Mouse (Mus musculus) gastrocnemius, adult 8-10 months (tissue): ENCODE results near the gene Wbp4. TPM values are rescaled to one million over a fixed set of nuclear protein-coding genes. Genes with fewer than 3 reads are reported as not detected.
"Not testable (repeated sequence)": the region's sequence is repeated elsewhere in the genome, so short reads cannot be mapped to it uniquely, and the experiment has no call there.

Experiments
- DNase-seq, 2 experiments: peaks; one replicate each; pipeline ENCODE4 v3.0.0; 2022; ENCODE audit warnings: low spot score in 2 of 2
- total RNA-seq, 4 experiments: library from RNA; stranded (reverse); gene quantifications; 2 replicates each; pipeline ENCODE4 v1.2.4; 2022

The Wbp4 gene
- total RNA-seq, 4 experiments from 2014 or later, result 18.1 to 23.2 (median 20.3) TPM

DNA sequence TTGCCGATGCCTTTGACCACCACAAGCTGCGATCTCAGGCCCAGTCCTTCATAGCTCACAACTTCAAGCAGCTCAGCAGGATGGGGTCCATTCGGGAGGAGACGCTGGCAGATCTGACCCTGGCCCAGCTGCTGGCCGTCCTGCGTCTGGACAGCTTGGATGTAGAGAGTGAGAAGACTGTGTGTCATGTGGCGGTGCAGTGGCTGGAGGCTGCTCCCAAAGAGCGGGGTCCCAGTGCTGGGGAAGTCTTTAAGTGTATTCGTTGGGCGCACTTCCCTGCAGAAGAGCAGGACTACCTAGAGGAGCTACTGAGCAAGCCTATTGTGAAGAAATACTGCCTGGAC is 28.8 kb downstream of the Wbp4 start:
- not testable (repeated sequence) for DNase-seq

DNA sequence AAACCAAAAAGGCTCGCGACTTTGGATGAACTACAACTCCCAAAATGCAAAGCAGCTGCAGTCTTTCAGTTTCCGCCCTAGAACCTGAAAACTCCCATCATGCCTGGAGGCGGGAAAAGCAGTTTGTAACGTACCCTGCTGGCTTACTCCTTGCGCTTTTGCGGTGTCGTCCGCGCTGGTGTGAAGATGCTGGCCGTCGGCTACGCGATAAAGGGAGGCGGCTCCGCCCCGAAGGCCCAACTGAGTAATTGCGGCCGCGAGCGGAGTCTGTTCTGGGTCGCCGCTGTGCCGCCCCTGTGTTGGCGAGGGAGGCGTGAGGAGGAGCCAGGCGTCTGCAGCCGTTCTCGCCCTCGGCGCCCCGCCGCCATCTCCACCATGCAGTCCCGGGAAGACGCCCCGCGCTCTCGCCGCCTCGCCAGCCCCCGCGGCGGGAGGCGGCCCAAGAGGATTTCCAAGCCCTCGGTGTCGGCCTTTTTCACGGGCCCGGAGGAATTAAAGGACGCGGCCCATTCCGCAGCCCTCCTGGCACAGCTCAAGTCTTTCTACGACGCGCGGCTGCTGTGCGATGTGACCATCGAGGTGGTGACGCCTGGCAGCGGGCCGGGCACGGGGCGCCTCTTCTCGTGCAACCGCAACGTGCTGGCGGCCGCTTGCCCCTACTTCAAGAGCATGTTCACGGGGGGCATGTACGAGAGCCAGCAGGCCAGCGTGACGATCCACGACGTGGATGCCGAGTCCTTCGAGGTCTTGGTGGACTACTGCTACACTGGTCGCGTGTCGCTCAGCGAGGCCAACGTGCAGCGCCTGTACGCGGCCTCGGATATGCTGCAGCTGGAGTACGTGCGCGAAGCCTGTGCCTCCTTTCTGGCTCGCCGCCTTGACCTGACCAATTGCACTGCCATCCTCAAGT is 29.4 kb downstream of the Wbp4 start, which contains the start of gene Kbtbd6:
Gene Kbtbd6 (plus strand): TSS at position 155 of the 910 bp plus-strand sequence.
- DNase-seq, result peak; percentile 45 to 49

DNA sequence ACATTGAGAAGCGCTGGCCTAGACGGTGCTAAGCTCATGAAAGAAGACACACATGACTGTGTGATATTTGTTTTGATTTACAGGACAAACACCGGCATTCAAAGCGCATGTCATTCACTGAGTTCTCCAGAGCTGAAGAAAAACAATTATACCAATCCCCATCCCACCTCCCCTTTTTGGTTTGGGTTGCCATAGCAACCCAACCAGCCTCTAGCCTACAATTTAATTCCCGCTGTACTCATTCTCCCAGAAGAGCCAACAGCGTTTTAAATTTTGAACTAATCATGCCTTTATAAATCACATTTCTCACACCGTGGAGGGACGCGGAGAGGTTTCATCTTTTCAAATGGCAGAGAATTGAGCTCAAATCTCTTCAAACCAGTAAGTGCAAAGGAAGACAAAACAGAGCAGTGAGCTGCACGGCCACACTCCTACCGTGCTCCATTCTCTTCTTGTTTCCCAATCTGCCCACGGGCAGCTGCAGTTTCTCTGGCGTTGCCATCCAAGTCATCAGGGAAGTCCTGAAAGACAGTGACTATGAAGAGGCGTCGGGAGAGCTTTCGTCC is 36.2 kb downstream of the Wbp4 start:
- DNase-seq, result no peak

DNA sequence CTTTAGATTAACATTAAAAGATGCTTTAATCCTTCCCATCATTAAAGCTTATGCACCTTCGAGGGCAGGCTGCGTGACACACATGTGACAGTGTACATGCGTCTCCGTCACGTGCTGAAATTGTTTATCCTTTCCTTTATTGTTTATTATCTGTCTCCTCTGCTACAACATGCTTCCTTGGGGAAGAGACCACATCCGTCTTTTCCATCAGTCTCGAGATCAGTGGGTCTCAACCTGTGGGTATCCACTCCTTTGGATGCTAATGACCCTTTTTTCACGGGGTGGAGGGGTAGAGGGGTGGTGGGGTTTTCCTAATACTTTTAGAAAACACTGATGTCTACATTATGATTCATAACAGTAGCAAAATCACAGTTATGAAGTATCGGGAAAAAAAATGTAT is 36.7 kb downstream of the Wbp4 start:
- no peak for DNase-seq

DNA sequence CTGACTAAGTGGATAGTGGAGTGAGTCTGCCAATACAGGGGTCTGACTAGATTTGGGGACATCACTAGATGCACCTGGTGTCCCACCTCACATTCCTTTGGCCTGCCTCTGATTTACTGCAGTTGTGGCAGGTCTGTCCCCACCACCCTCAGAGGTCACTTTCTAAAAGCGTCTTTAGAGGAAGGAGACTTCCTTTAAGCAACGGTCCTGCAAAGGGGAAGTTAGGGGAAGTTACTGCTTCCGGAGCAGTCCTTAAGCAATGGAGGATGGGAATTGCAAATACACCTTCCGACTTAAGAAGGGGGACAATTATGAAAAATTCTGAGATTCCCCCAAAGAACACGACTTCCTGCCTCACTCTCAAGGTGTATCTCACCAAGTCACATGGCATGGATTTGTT is 39.9 kb downstream of the Wbp4 start:
- DNase-seq, result no peak

DNA sequence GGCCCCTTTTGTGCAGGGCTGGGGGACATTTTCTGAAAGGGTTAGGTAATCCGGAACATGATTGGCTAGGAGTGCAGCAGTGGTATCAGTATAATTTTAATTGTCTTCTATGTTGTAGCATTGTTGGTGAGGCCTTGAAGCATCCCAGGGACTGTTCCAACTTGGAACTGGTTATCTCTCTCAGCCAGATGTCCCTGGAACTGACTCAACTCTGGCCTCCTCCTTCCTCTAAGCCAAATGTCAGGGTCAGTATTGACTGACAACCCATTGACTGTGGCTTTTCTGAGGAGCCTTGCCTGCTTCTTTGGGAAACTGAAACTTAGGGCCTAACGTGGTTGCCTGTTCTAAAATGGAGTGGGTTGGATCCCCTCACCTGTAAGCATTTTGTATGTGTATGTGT is 40.7 kb downstream of the Wbp4 start:
- DNase-seq, result no peak

DNA sequence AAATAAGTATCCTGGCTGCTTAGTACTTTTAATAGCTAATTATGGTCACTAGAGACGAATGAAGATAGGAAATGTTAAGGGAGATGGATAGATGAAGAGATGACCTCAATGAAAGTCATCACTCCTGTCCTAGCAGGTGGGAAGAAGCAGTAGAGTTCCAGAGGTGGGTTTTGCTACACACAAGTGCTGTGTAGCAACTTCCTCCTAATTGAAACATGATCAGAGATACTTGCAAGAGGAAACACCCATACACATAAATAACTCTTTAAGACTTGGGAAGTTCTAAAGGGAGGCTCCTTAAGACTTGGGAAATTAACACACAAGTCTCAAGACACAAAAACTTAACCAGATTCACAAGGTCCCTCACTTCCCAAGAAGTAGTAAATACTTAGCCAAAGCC is 47.3 kb downstream of the Wbp4 start:
- no peak for DNase-seq

DNA sequence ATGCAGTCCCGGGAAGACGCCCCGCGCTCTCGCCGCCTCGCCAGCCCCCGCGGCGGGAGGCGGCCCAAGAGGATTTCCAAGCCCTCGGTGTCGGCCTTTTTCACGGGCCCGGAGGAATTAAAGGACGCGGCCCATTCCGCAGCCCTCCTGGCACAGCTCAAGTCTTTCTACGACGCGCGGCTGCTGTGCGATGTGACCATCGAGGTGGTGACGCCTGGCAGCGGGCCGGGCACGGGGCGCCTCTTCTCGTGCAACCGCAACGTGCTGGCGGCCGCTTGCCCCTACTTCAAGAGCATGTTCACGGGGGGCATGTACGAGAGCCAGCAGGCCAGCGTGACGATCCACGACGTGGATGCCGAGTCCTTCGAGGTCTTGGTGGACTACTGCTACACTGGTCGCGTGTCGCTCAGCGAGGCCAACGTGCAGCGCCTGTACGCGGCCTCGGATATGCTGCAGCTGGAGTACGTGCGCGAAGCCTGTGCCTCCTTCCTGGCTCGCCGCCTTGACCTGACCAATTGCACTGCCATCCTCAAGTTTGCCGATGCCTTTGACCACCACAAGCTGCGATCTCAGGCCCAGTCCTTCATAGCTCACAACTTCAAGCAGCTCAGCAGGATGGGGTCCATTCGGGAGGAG is 54.5 kb downstream of the Wbp4 start:
- not testable (repeated sequence) for DNase-seq

DNA sequence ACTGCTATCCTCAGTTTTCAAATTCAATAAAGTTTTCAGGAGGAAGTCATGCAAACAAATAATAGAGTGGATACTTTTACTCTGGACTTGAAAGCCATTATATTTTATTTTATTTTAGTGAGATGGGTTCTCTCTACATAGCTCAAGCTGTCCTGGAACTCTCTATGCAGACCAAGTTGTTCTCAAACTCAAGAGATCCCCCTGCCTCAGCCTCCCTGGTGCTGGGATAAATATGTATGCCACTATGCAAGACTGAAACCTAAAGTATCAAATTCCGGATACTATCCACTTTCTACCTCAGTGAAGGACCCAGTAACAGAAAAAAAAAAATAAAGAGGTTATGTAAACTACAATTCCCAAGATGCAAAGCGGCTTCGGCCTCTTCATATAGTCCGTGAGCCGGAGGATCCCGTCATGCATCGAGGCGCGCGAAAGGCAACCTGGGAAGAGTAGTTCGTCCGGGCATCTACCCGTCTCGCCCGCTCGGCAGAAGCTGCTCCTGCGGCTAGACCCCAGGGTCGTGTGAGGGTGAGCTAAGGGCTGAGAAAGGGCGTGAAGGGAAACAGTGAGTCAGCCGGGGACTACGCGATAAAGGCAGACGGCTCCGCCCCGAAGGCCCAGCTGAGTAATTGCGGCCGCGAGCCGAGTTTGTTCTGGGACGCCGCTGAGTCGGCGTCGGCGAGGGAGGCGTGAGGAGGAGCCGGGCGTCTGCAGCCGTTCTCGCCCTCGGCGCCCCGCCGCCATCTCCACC is 55.2 kb downstream of the Wbp4 start, which contains the start of gene Kbtbd7:
Gene Kbtbd7 (plus strand): TSS at position 533 of the 751 bp plus-strand sequence.
- peak; percentile 87 to 89 for DNase-seq

DNA sequence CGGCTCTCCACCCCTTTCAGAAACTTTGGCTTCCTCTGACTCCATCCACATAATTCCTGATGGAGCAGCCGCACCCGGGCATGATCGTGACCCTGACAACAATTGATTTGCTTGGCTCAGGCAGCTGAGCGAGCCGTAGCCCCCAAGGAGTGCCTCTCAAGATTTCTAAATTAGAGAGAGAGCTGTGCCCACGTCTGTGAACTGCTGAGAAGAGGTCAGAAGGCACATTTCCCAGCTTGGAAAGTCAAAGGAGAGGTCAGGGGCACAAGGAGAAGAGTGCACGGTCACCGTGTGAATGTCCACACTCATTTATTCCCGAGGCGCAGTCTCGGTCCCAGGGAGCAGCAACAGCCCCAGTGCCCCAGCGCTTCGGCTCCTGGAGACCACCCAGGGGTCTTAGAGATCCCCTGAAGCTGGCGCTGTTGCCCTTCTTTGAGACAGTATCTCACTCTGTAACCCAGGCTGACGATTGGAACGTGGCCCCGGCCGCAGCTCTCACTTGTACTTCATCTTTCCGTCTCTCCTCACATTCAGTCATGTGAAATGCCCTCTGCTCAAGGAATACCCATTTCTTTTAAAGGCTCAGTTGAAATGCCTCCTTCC is 61.1 kb downstream of the Wbp4 start:
- DNase-seq, result no peak

DNA sequence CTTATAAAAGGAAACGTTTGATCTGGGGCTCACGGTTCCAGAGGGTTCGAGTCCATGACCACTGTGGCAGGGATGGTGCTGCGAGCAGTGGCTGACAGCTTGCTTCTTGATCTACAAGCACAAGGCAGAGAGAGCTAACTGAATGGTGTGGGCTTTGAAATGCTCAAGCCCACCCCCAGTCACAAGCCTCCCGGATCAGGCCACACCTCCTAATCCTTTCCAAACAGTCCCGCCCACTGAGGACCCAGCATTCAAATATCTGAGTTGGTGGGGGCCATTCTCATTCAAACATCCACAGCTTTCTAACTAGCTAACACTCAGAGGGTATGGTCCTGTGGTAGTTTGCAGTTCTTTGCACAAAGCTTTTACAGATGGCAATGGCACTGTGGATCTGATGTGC is 68.2 kb downstream of the Wbp4 start:
- DNase-seq, result no peak

DNA sequence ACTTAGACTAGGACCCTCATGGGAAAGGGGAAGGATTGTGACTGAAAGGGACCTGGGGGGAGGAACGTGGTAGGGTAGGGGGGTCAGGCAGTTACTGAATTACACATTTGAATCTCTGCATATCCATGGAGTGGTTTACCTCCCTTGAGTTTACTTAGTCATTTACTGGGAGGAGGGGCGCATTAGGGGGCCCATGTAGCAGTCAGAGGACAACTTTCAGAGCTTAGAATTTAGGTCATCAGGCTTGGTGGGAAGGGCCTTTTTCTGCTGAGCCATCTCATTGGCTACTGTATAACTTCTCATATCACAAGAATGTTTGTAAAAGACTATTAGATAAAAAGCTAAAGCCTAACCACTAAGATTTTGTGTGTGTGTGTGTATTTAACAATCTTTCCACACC is 70.7 kb downstream of the Wbp4 start:
- no peak for DNase-seq

Other genes with a start within 250 kb of the Wbp4 start
- not detected for gene Zfp957, start 234.2 kb downstream of the Wbp4 start, total RNA-seq
- 10 to 100 TPM; 40.3 to 72.6 (median 66.7) TPM for gene Rgcc, start 179.9 kb downstream of the Wbp4 start, total RNA-seq
- 10 to 100 TPM; 22.9 to 28.9 (median 25.4) TPM for gene Naa16, start 90.7 kb downstream of the Wbp4 start, total RNA-seq
- 10 to 100 TPM in 1 of 4 experiments, 1 to 10 TPM in 3; 9.4 to 10.1 (median 9.6) TPM for gene Mtrf1, start 83.7 kb downstream of the Wbp4 start, total RNA-seq
- 1 to 10 TPM; 5.2 to 6.9 (median 6.0) TPM for gene Kbtbd7, start 55.0 kb downstream of the Wbp4 start, total RNA-seq
- not detected for gene Kbtbd6, start 29.7 kb downstream of the Wbp4 start, total RNA-seq
- 1 to 10 TPM; 3.0 to 4.3 (median 4.0) TPM for gene Elf1, start 326 bp downstream of the Wbp4 start, total RNA-seq
- gene Sugt1, start 106.2 kb upstream of the Wbp4 start, total RNA-seq, result 100 to 1,000 TPM in 2 of 4 experiments, 10 to 100 TPM in 2; 89.1 to 121 (median 109) TPM
- gene Cnmd, start 180.7 kb upstream of the Wbp4 start, total RNA-seq, result under 1 TPM in 3 of 4 experiments, not detected in 1; 0.22 to 0.94 (median 0.83) TPM